Mouse (Mus musculus): ENCODE data around the gene Txn1. TPM values are rescaled to one million over a fixed set of nuclear protein-coding genes. Genes with fewer than 3 reads are reported as not detected.

Gene Txn1
- polyA plus RNA-seq, 1 experiment from 2014 or later, result 702 TPM

GRCm38 (mm10) chr4:57896631-57897030 lies 59.6 kb downstream of the Txn1 start:
- Histone ChIP-seq H3K4me1 (replicated peaks; ENCODE audit: control insufficient read depth, insufficient read depth, low read length) (no peaks in the 10 kb centered on the region), H3K27ac (ENCODE audit: low read depth, low read length) (no peak overlapping the region), H3K9me3 (ENCODE audit: control insufficient read depth) (no peaks in the 10 kb centered on the region), H3K9ac (ENCODE audit: low read depth, low read length) (no peak overlapping the region), H3K36me3 (ENCODE audit: control insufficient read depth, insufficient read depth) (0 out of 2 replicates have a peak, but pooled peaks cover 8% of the 10 kb centered on the region), H3K4me2 (replicated peaks; ENCODE audit: low read depth) (no peak overlapping the region), H3K4me3 (ENCODE audit: low read depth, low read length) (no peak overlapping the region), H3K27me3 (replicated peaks; ENCODE audit: control insufficient read depth, insufficient read depth, low read length) (no peaks in the 10 kb centered on the region)
- 77% methylated on average over 3 of the region's 3 CpGs for WGBS
- TF ChIP-seq CTCF (IDR thresholded peaks at IDR 0.05; ENCODE audit: low read depth), result no peak
- no peak for ATAC-seq

DNA sequence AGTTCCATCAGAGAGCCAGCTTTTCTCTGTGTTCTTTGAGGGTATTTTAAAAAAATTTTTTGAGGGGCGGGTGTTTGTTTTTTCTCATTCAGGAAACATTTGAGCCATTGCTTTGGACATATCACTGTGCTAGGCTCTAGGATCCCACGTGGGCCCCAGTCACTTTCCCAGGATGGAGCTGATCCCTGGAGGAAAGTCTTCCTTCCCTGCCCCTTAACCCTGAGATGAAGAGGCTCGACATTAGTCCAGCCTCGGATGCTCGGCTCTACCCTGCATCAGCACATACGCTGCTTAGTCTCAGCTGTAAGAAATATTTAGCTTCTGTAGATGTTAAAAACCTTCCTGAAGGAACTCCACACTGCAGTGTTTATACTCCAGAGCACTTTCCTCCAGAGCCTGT lies 60.3 kb downstream of the Txn1 start:
- Histone ChIP-seq H3K4me3 (ENCODE audit: low read depth, low read length) (no peak overlapping the region), H3K4me1 (replicated peaks; ENCODE audit: control insufficient read depth, insufficient read depth, low read length) (no peaks in the 10 kb centered on the region), H3K27ac (ENCODE audit: low read depth, low read length) (no peak overlapping the region), H3K27me3 (replicated peaks; ENCODE audit: control insufficient read depth, insufficient read depth, low read length) (no peaks in the 10 kb centered on the region), H3K4me2 (replicated peaks; ENCODE audit: low read depth) (no peak overlapping the region), H3K9me3 (ENCODE audit: control insufficient read depth) (no peaks in the 10 kb centered on the region), H3K9ac (ENCODE audit: low read depth, low read length) (no peak overlapping the region), H3K36me3 (ENCODE audit: control insufficient read depth, insufficient read depth) (0 out of 2 replicates have a peak, but pooled peaks cover 8% of the 10 kb centered on the region)
- TF ChIP-seq CTCF (IDR thresholded peaks at IDR 0.05; ENCODE audit: low read depth), result no peak
- WGBS, result 58% methylated on average over 6 of the region's 6 CpGs
- ATAC-seq, result no peak

- Histone ChIP-seq H3K36me3 (ENCODE audit: control insufficient read depth, insufficient read depth) (0 out of 2 replicates have a peak, but pooled peaks cover 8% of the 10 kb centered on the region), H3K27me3 (replicated peaks; ENCODE audit: control insufficient read depth, insufficient read depth, low read length) (no peaks in the 10 kb centered on the region), H3K9ac (ENCODE audit: low read depth, low read length) (no peak overlapping the region), H3K4me2 (replicated peaks; ENCODE audit: low read depth) (no peak overlapping the region), H3K4me3 (ENCODE audit: low read depth, low read length) (no peak overlapping the region), H3K9me3 (ENCODE audit: control insufficient read depth) (no peaks in the 10 kb centered on the region), H3K27ac (ENCODE audit: low read depth, low read length) (no peak overlapping the region), H3K4me1 (replicated peaks; ENCODE audit: control insufficient read depth, insufficient read depth, low read length) (no peaks in the 10 kb centered on the region)
- ATAC-seq, result no peak
- no peak for TF ChIP-seq CTCF (IDR thresholded peaks at IDR 0.05; ENCODE audit: low read depth)
- WGBS, result 40% methylated on average over 5 of the region's 5 CpGs
Observed at GRCm38 (mm10) chr4:57895140-57895539, 61.1 kb downstream of the Txn1 start.

Other genes with a start within 250 kb of the Txn1 start
- 9.6 and 12.4 TPM in 2 replicates for gene Akap2, start 238.8 kb downstream of the Txn1 start, polyA plus RNA-seq (2015; fragmentation: Nextera tagmentation; extraction: Ambion mirVana)
- gene D630039A03Rik, start 40.1 kb downstream of the Txn1 start, polyA plus RNA-seq (2015; fragmentation: Nextera tagmentation; extraction: Ambion mirVana), result 6.6 and 7.0 TPM in 2 replicates
- not detected in 2 replicates for gene Txndc8, start 52.7 kb upstream of the Txn1 start, polyA plus RNA-seq (2015; fragmentation: Nextera tagmentation; extraction: Ambion mirVana)